Mouse (Mus musculus) embryonic facial prominence, embryonic 10.5 days (tissue): Measurements from ENCODE around the gene Ino80e. TPM values are rescaled to one million over a fixed set of nuclear protein-coding genes. Genes with fewer than 3 reads are reported as not detected.

ENCODE experiments used
- DNase-seq: peaks from one replicate; pipeline ENCODE4 v3.0.0-alpha.2; 2017; ENCODE audit warnings: low spot score
- H3K27ac ChIP-seq: fragments of 300-500 bp; sonication (generic); replicated peaks from 2 replicates; pipeline ENCODE4 v1.5.1; 2016; ENCODE audit warnings: mild to moderate bottlenecking
- H3K27me3 ChIP-seq: fragments of 300-500 bp; sonication (generic); replicated peaks from 2 replicates; pipeline ENCODE4 v1.6.1; 2016; ENCODE audit warnings: low read depth, mild to moderate bottlenecking; ENCODE audit not compliant: poor library complexity, severe bottlenecking
- H3K36me3 ChIP-seq: fragments of 300-500 bp; sonication (generic); replicated peaks from 2 replicates; pipeline ENCODE4 v1.6.1; 2016; ENCODE audit warnings: mild to moderate bottlenecking, moderate library complexity
- H3K4me1 ChIP-seq: fragments of 300-500 bp; sonication (generic); 2 replicates; pipeline ENCODE4 v1.6.1; 2016
- H3K4me3 ChIP-seq: fragments of 300-500 bp; sonication (generic); 2 replicates; pipeline ENCODE4 v1.5.1; 2016; ENCODE audit warnings: mild to moderate bottlenecking, moderate library complexity
- H3K9me3 ChIP-seq: fragments of 300-500 bp; sonication (generic); 2 replicates; pipeline ENCODE4 v1.6.1; 2016; ENCODE audit warnings: mild to moderate bottlenecking
- WGBS: fragments of 180-500 bp; shearing (Covaris S2); methylation state at CpG from one replicate; pipeline ENCODE4 v1.1.7; 2016; 5-methylcytosine and 5-hydroxymethylcytosine counted together
- polyA plus RNA-seq: library from polyadenylated mRNA; unstranded; fragments of >200 nt; fragmentation: Nextera tagmentation; extraction: Ambion mirVana; gene quantifications from 2 replicates; pipeline ENCODE4 v1.2.1, GENCODE M21; 2016

Gene Ino80e
- polyA plus RNA-seq, 1 experiment from 2014 or later = 114 TPM

DNA sequence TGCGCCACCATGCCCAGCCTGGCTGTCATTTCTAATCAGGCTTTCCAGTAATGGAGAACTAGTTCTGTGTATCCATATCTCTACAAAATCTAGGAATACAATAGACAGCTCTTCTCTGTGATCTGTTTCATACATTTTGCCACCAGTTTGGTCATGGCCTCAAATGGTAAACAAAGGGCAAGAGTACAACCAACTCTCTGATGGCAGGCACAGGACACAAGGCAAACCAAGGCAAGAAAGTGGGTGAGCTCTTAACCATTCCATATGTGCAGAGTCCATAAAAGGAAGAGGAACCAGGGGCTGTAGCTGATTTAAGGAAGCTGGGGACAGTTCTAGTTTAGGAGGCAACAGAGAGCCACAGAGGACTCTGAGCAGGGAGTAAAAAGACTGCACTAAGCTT lies 15.1 kb upstream of the Ino80e start:
- Histone ChIP-seq H3K27me3 (no peaks in the 10 kb centered on the region), H3K9me3 (no peaks in the 10 kb centered on the region), H3K27ac (no peak overlapping the region), H3K36me3 (peaks cover 90% of the 10 kb centered on the region), H3K4me1 (peaks cover 18% of the 10 kb centered on the region), H3K4me3 (no peak overlapping the region)
- 98% methylated on average over 1 of the region's 1 CpGs for WGBS
- no peak for DNase-seq

DNA sequence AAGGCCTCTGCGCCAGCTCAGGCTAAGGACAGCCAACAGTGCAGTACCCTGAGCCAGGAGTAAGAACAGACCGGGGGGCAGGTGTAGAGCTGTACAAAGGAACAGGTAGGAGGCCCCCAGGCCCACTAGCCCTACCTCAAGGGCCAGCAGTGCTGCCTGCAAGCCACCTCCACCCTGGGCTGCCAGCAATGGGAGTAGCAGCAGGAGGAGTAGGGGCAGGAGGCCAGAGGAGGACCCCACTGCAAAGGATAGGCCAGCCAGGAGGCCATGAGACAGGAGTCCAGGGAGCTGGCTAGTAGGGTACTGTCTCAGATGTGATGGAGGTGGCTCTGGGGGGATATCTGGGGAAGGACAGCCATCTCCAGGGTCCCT lies 8.3 kb upstream of the Ino80e start:
- no peak for DNase-seq
- peaks cover 5% of the 10 kb centered on the region; the same call in 1 of the 2 replicates for H3K4me1 ChIP-seq
- whole genome bisulfite sequencing = 98% methylated on average over 2 of the region's 2 CpGs
- H3K27ac ChIP-seq = no peak overlapping the region
- no peak overlapping the region; the same call in 1 of the 2 replicates for H3K4me3 ChIP-seq
- H3K36me3 ChIP-seq = peaks cover 100% of the 10 kb centered on the region
- H3K9me3 ChIP-seq = no peaks in the 10 kb centered on the region
- H3K27me3 ChIP-seq = no peaks in the 10 kb centered on the region

DNA sequence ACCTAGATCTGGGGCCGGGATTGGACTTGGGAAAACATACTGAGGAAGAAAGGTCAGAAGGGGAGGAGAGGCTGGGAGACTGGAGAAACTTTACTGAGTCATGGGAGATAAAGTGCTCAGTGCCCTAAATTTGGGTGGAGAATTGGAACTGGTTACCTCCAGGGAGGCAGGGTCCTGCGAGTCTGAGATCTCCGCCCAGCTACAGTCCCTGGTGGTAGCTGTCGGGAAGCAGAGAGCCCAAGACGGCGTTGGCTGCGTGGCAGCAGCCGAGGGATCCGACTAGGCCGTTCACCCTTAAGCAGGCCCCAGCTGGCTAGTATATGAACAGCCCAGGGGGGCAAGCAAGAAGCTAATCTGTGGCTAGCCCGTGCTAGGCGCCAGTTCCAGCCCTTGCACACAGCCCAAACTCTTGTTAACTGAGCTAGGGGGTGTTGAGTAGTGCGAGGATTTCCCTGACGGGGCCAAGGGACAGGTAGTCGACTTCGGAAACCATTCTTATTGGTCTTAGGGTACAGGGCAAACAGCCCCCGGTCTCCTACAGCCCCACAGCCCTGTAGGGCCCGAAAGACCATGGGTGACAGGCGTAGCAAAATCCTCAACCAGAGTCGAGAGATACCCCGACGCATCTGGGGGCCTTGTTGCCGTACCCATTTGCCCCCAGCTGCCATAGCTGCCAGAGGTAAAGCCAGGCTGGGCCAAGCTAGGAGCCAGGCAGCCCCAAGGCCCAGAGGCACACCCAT lies 7.8 kb upstream of the Ino80e start:
- H3K36me3 ChIP-seq = peaks cover 100% of the 10 kb centered on the region
- 92% methylated on average over 23 of the region's 23 CpGs for WGBS

DNA sequence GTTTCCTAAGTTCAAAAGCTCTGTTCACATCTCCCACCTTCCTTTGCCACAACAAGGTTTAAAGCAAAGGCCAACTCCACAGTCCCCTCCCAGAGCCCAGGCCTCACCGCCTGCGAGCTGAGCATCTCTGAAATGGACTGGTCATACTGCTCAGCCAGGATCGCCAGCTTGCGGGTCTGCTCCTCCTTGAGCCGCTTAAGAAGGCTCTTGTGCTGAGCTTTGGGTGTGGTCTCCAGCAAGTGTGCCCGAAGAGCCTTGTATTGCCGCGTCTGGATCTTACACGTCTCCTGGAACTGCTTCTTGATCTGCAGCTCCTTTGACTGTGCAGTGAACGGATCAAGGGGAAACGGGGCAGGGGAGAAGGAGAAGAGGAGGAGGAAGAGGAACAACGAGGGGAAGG lies 5.8 kb upstream of the Ino80e start:
- no peaks in the 10 kb centered on the region for H3K9me3 ChIP-seq
- H3K4me3 ChIP-seq = no peak overlapping the region
- DNase-seq = no peak
- no peak overlapping the region for H3K27ac ChIP-seq
- H3K36me3 ChIP-seq = peaks cover 99% of the 10 kb centered on the region
- H3K4me1 ChIP-seq = peaks cover 23% of the 10 kb centered on the region
- 87% methylated on average over 12 of the region's 12 CpGs for WGBS
- no peaks in the 10 kb centered on the region for H3K27me3 ChIP-seq

More for the DNA sequence above, 7.8 kb upstream of the Ino80e start:
- Histone ChIP-seq H3K27ac (no peak overlapping the region), H3K4me3 (peak overlapping the region; percentile 13; the same call in 1 of the 2 replicates), H3K9me3 (no peaks in the 10 kb centered on the region), H3K4me1 (peaks cover 5% of the 10 kb centered on the region; the same call in 1 of the 2 replicates), H3K27me3 (no peaks in the 10 kb centered on the region)
- DNase-seq = no peak

DNA sequence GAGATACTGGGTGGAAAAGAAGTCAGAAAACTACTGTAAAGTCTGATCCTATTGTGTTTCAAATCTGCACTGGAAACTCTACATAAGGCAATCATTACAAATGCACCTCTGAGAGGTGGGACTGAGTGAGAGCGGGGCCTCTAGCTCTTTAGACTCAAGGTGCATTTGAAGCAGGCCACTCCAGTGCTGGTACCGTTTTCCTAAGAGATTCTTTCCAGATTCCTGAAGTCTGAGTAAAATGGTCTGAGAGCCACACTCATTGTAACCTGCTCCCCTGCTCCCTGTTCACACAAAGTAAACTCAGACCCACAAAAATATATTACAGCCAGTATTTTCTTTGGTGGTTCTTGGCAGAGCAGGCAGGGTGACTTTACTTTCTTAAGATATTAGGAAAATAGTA lies 5.4 kb upstream of the Ino80e start:
- 89% methylated on average over 2 of the region's 2 CpGs for WGBS
- Histone ChIP-seq H3K27ac (no peak overlapping the region), H3K4me1 (peaks cover 27% of the 10 kb centered on the region), H3K4me3 (no peak overlapping the region), H3K9me3 (no peaks in the 10 kb centered on the region), H3K27me3 (no peaks in the 10 kb centered on the region), H3K36me3 (peaks cover 94% of the 10 kb centered on the region)
- no peak for DNase-seq

DNA sequence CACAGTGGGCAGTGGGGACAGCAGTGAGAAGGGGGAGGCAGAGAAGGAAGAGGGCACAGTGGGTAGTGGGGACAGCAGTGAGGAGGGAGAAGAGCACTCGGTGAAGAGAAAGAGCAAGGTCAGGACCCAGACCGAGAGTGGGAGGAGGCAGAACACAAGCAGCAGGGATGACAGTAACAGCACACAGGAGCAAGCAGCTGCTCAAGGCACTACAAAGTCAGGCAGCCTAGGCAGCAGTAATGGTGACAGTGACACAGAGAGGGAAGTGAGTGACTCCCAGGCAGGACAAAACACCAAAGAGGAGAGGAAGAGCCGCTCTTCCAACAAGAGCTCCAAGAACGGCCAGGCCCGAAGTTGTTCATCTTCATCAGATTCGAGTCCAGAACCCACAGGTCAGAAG lies 1.6 kb upstream of the Ino80e start:
- Histone ChIP-seq H3K9me3 (no peaks in the 10 kb centered on the region), H3K36me3 (peaks cover 77% of the 10 kb centered on the region), H3K4me3 (peak overlapping the region; percentile 76), H3K27ac (peak overlapping the region; percentile 93), H3K27me3 (no peaks in the 10 kb centered on the region), H3K4me1 (peaks cover 40% of the 10 kb centered on the region)
- DNase-seq = no peak
- 77% methylated on average over 6 of the region's 6 CpGs for WGBS

DNA sequence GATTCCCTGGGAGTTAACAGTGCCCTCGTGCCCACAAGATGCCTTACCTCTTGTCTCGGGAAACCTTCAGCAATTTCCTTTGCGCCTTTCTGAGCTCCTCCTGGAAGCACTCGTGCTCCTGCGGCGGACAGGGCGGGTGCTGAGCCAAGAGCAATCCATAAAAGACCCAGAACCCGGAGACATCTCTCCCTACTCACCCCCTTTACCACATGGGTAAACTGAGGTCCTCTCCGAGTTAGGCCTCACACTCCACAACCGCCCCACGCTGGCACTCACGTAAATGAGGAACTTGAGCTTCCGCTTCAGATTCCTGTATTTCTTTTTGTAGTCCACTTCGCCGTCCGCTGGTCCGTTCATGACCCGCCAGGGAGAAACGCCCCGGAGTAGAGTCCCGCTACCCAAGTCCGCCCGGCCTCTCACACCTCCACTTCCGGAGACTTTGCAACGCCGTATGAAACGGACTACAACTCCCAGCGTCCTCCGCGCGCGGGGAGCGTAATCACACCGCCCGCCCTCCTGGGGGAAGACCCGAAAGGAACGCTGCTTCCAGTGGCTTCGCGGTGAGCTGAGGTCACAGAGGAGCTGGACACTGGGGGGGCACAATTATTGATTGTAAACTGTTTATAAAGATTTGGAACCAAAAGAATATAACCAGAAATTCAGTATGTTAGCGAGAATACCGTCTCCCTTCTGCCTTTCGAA lies 597 bp downstream of the Ino80e start, which contains the start of gene Hirip3:
Hirip3 (plus strand) TSS at position 544 of the 702 bp plus-strand sequence.
- peaks cover 43% of the 10 kb centered on the region for H3K4me1 ChIP-seq
- WGBS = 3% methylated on average over 42 of the region's 42 CpGs
- peaks cover 77% of the 10 kb centered on the region for H3K36me3 ChIP-seq

DNA sequence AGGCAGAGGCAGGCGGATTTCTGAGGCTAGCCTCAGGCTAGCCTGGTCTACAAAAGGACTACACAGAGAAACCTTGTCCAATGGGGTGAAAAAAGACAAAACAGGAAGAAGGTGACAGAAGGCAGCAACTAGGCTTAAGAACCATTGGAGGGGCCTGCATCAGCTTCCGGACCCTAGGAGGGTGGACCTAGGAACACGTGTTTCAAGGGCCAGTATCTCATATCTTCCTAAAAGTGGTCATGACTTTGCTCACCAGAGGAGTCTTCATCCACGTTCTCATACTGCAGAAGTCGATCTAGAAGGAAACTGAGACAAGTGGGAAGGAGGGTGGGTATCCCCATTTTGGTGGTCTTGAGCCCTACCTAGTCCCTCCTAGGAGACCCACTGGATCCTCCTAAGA lies 1.2 kb downstream of the Ino80e start:
- Histone ChIP-seq H3K27me3 (no peaks in the 10 kb centered on the region), H3K4me3 (peak overlapping the region; percentile 76), H3K9me3 (no peaks in the 10 kb centered on the region), H3K27ac (peak overlapping the region; percentile 93), H3K36me3 (peaks cover 77% of the 10 kb centered on the region), H3K4me1 (peaks cover 39% of the 10 kb centered on the region)
- 72% methylated on average over 5 of the region's 5 CpGs for WGBS
- DNase-seq = no peak

More for the DNA sequence above, 597 bp downstream of the Ino80e start, which contains the start of gene Hirip3:
- DNase-seq = peak; percentile 96
- H3K4me3 ChIP-seq = peak within 1 kb of the TSS; percentile 76
- H3K27ac ChIP-seq = peak within 1 kb of the TSS; percentile 93
- H3K27me3 ChIP-seq = no peaks in the 10 kb centered on the region
- H3K9me3 ChIP-seq = no peaks in the 10 kb centered on the region

DNA sequence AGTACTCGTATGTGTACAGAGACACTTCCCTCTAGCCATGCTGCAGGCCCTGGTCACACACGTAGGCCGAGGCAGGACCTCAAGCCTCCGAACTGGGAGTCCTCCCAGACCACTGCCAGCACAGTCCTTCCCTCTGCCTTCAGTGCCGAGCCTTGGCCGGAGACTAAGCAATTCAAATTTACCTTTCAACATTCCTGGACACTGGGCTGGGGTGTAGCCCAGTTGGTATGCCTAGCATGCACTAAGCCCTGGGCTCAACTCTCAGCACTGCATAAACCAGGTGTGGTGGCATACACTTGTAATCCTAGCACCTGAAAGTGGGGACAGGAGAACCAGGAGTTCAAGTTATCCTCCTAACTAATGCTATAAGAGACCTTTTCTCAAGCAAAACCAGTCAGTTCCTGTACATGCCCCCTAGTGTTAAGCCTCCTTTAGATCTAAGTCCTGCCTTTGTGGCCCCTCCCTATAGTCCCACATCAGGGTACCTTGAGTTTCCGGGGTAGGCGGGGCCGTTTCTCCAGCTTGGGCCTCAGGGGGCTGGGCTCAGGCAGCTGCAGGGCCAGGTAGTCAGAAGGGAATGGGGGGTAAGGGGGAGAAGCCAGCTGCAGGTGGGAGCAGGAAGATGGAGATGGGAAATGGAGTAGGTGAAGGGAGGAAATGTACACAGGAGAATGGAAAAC lies 5.3 kb downstream of the Ino80e start:
- 80% methylated on average over 9 of the region's 9 CpGs for WGBS
- Histone ChIP-seq H3K27ac (no peak overlapping the region), H3K36me3 (peaks cover 89% of the 10 kb centered on the region), H3K27me3 (peaks cover 4% of the 10 kb centered on the region; the same call in 1 of the 2 replicates), H3K9me3 (no peaks in the 10 kb centered on the region), H3K4me1 (peaks cover 17% of the 10 kb centered on the region), H3K4me3 (no peak overlapping the region)
- no peak for DNase-seq

DNA sequence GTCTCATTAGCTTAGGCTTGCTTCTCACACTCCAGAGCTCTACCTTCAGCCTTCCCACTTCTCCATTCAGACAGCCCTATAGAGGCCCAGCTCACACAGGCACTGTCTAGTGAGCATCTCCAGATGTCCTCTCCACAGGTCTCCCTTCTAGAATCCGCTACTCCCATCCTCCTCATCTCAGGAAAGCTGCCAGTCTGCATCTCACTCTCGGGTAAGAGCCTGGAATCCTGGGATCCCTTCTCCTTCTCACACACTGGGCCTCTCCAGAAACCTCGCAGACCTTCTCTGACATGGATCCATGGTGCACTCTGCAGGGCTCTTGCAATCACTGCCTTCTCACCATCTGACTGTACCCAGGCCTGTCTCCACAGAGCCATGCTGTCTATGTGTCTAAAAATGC lies 6.5 kb downstream of the Ino80e start:
- Histone ChIP-seq H3K36me3 (peaks cover 99% of the 10 kb centered on the region), H3K4me1 (peaks cover 20% of the 10 kb centered on the region), H3K4me3 (no peak overlapping the region), H3K27ac (no peak overlapping the region), H3K27me3 (peaks cover 14% of the 10 kb centered on the region), H3K9me3 (no peaks in the 10 kb centered on the region)
- DNase-seq = no peak
- 77% methylated on average over 3 of the region's 3 CpGs for WGBS

DNA sequence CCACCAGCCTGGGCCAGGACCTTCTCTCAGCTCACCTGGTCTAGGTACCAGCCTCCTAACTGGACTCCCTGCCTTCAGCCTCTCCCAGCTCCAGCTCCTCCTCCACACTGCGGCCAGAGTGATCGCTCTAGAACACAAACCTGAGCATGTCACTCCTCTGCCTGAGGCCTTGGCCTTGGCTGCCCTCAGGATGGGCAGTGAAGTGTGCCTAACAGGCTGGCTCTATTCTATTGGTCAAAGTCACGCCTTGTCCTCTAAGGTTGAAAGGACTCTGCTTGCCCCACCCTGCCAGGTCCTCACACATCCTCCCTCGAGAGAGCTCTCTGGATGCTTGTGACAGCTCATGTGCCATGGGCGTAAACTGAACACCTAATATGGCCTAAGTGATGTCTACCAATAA lies 8.7 kb downstream of the Ino80e start:
- Histone ChIP-seq H3K27ac (no peak overlapping the region), H3K27me3 (peaks cover 36% of the 10 kb centered on the region), H3K4me1 (peaks cover 31% of the 10 kb centered on the region), H3K36me3 (peaks cover 77% of the 10 kb centered on the region), H3K9me3 (no peaks in the 10 kb centered on the region), H3K4me3 (no peak overlapping the region)
- 89% methylated on average over 5 of the region's 5 CpGs for WGBS
- DNase-seq = no peak

DNA sequence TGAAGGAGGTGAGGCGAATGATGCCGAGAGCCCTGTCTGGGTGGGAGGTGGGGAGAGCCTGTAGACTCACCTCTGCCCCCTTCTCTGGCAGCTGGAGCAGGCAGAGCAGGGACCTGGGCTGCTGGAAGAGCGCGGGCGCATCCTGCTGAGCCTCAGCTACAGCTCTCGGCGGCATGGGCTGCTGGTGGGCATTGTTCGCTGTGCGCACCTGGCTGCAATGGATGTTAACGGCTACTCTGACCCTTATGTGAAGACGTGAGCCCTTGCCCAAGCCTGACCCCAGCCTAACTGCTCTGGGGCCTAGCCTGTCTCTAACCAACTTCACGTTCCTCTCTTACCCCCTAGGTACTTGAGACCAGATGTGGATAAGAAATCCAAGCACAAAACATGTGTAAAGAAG lies 11.0 kb downstream of the Ino80e start:
- H3K4me3 ChIP-seq = peak overlapping the region; percentile 8; the same call in 1 of the 2 replicates
- 0 out of 2 replicates have a peak overlapping the region, but pooled peaks have one; percentile 8 for H3K27ac ChIP-seq
- no peak for DNase-seq
- H3K36me3 ChIP-seq = peaks cover 55% of the 10 kb centered on the region
- 28% methylated on average over 12 of the region's 12 CpGs for WGBS
- H3K4me1 ChIP-seq = peaks cover 46% of the 10 kb centered on the region
- no peaks in the 10 kb centered on the region for H3K9me3 ChIP-seq
- peaks cover 58% of the 10 kb centered on the region for H3K27me3 ChIP-seq
